Mouse (Mus musculus) spleen, postnatal 36 days (tissue): Measurements from ENCODE around the gene Cryba4.

Experiments used
- DNase-seq, 2 experiments: peaks; one replicate each; pipeline ENCODE4 v3.0.0; 2022; ENCODE audit warnings: low spot score in 2 of 2, mixed read lengths in 1 of 2

Gene Cryba4

GRCm38 (mm10) chr5:112266011-112266777 lies 13.9 kb upstream of the Cryba4 start:
- peak; percentile 46 to 49 for DNase-seq

- peak; percentile 69 to 70 for DNase-seq
Measured at GRCm38 (mm10) chr5:112265515-112265914, 13.2 kb upstream of the Cryba4 start.

- no peak for DNase-seq
Measured at GRCm38 (mm10) chr5:112265110-112265509, 12.8 kb upstream of the Cryba4 start.

- no peak for DNase-seq
Measured at GRCm38 (mm10) chr5:112264099-112264498, 11.8 kb upstream of the Cryba4 start.

GRCm38 (mm10) chr5:112260818-112261217 lies 8.5 kb upstream of the Cryba4 start:
- DNase-seq, result peak in 1 of 2 experiments; percentile 50

- DNase-seq, result no peak
Measured at GRCm38 (mm10) chr5:112259862-112260650, 7.7 kb upstream of the Cryba4 start.

GRCm38 (mm10) chr5:112257896-112258295 lies 5.6 kb upstream of the Cryba4 start:
- DNase-seq, result no peak

GRCm38 (mm10) chr5:112256457-112256856 lies 4.1 kb upstream of the Cryba4 start:
- no peak for DNase-seq

GRCm38 (mm10) chr5:112255426-112255825 lies 3.1 kb upstream of the Cryba4 start, which contains the start of gene Crybb1:
Crybb1 (plus strand) TSS chr5:112255815.
- DNase-seq, result no peak

GRCm38 (mm10) chr5:112254282-112254806 lies 2.0 kb upstream of the Cryba4 start:
- peak; percentile 39 to 52 for DNase-seq

- peak; percentile 43 to 45 for DNase-seq
Measured at GRCm38 (mm10) chr5:112253169-112253568, 851 bp upstream of the Cryba4 start.

- no peak for DNase-seq
Measured at GRCm38 (mm10) chr5:112249106-112249505, 3.2 kb downstream of the Cryba4 start.

GRCm38 (mm10) chr5:112247399-112247798 lies 4.9 kb downstream of the Cryba4 start:
- DNase-seq, result no peak

- no peak for DNase-seq
Measured at GRCm38 (mm10) chr5:112244890-112245615, 7.3 kb downstream of the Cryba4 start.

- no peak for DNase-seq
Measured at GRCm38 (mm10) chr5:112244275-112244562, 8.1 kb downstream of the Cryba4 start.

- no peak for DNase-seq
Measured at GRCm38 (mm10) chr5:112243539-112244274, 8.6 kb downstream of the Cryba4 start.

GRCm38 (mm10) chr5:112243041-112243440 lies 9.3 kb downstream of the Cryba4 start:
- DNase-seq, result no peak

- DNase-seq, result peak; percentile 76
Measured at GRCm38 (mm10) chr5:112242361-112242778, 9.9 kb downstream of the Cryba4 start.

- no peak for DNase-seq
Measured at GRCm38 (mm10) chr5:112241849-112242248, 10.5 kb downstream of the Cryba4 start.

GRCm38 (mm10) chr5:112240761-112241160 lies 11.6 kb downstream of the Cryba4 start:
- DNase-seq, result peak; percentile 71 to 75

GRCm38 (mm10) chr5:112238781-112239482 lies 13.4 kb downstream of the Cryba4 start:
- DNase-seq, result no peak
